Mouse (Mus musculus): Measurements from ENCODE around the gene Gm11733. TPM values are rescaled to one million over a fixed set of nuclear protein-coding genes. Genes with fewer than 3 reads are reported as not detected.
"Not testable (repeated sequence)": the region's sequence is repeated elsewhere in the genome, so short reads cannot be mapped to it uniquely, and the experiment has no call there.

The Gm11733 gene
- polyA plus RNA-seq, 1 experiment from 2014 or later: not detected

DNA sequence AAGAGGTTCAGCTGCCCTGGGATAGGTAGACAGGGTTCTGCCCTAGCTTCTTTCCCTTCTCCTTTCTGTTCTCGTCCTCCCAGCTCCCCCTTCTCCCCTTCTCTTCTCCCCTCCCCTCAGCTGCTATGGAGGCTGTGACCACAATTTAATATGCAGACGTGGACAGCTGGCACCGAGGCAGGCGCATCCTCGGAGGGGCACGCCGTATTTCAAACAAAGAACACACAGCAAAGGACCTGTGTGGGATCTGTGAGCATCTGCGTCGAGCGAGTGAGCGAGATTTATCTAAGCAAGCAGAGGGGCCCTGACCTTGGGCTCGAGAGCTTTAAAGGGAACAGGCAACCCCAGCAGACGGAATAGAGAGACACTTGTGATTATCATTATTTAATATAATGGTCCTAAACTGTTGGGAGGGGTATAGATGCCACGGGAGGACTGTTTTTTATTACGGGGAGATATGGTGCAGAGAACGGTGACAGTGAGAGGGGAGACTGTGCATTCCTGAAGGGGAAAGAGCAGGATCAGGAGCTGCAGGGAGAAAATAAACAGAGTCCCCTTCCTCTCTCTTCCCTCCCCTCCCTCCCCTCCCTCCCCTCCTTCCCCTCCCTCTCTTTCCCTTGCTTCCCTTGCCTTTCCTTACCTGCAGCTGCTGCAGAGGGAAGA is 21.8 kb upstream of the Gm11733 start:
- no peak overlapping the region; the same call in 1 of the 2 replicates for H3K4me2 ChIP-seq

GRCm38 (mm10) chr11:117463416-117463815 is 20.8 kb upstream of the Gm11733 start:
- not testable (repeated sequence) for H3K27ac ChIP-seq (ENCODE audit: low read depth, low read length); H3K4me1 ChIP-seq (replicated peaks; ENCODE audit: control insufficient read depth, insufficient read depth, low read length); DNase-seq (ENCODE audit: low spot score); H3K9ac ChIP-seq (ENCODE audit: low read depth, low read length); H3K36me3 ChIP-seq (ENCODE audit: control insufficient read depth, insufficient read depth, low read length); H3K4me2 ChIP-seq; H3K4me3 ChIP-seq (ENCODE audit: low read depth, low read length); H3K9me3 ChIP-seq (ENCODE audit: control insufficient read depth, low read length); ATAC-seq (replicated peaks; ENCODE audit: low FRiP score)
- WGBS: 67% methylated on average over 4 of the region's 4 CpGs
- peaks cover 38% of the 10 kb centered on the region for H3K27me3 ChIP-seq (replicated peaks; ENCODE audit: control insufficient read depth, insufficient read depth, low read length)

More for the DNA sequence above, 21.8 kb upstream of the Gm11733 start:
- 22% methylated on average over 16 of the region's 16 CpGs for WGBS
- H3K27me3 ChIP-seq (replicated peaks; ENCODE audit: control insufficient read depth, insufficient read depth, low read length): peaks cover 39% of the 10 kb centered on the region
- no peak overlapping the region for H3K27ac ChIP-seq (ENCODE audit: low read depth, low read length)
- DNase-seq (ENCODE audit: low spot score) (no peak), ATAC-seq (replicated peaks; ENCODE audit: low FRiP score) (no peak)
- H3K9ac ChIP-seq (ENCODE audit: low read depth, low read length): no peak overlapping the region
- no peak overlapping the region for H3K4me3 ChIP-seq (ENCODE audit: low read depth, low read length)
- H3K9me3 ChIP-seq (ENCODE audit: control insufficient read depth, low read length): no peaks in the 10 kb centered on the region
- H3K4me1 ChIP-seq (replicated peaks; ENCODE audit: control insufficient read depth, insufficient read depth, low read length): no peaks in the 10 kb centered on the region
- H3K36me3 ChIP-seq (ENCODE audit: control insufficient read depth, insufficient read depth, low read length): no peaks in the 10 kb centered on the region

DNA sequence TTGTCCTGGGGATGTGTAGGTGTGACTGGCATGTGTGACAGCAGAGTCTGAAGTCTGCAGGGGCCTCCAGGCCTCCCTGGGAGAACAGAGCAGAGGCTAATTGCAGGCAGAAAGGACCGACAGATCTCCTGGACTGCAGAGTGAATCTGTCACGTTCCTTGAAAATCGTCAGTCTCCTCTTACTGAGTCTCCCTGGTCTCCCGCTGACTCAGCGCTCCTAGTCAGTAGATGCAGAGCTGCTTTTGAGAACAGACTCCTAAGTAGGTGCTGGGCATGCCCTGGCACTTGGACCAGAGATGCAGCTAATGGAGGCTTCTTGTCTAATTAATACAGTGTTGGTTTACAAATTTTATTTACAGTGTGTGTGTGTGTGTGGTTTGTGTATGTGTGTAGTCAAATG is 17.9 kb upstream of the Gm11733 start:
- WGBS: 26% methylated on average over 5 of the region's 5 CpGs
- peaks cover 14% of the 10 kb centered on the region for H3K27me3 ChIP-seq (replicated peaks; ENCODE audit: control insufficient read depth, insufficient read depth, low read length)
- no peak overlapping the region for H3K9ac ChIP-seq (ENCODE audit: low read depth, low read length)
- ATAC-seq (replicated peaks; ENCODE audit: low FRiP score) (no peak), DNase-seq (ENCODE audit: low spot score) (no peak)
- H3K4me3 ChIP-seq (ENCODE audit: low read depth, low read length): no peak overlapping the region
- H3K9me3 ChIP-seq (ENCODE audit: control insufficient read depth, low read length): no peaks in the 10 kb centered on the region
- H3K36me3 ChIP-seq (ENCODE audit: control insufficient read depth, insufficient read depth, low read length): no peaks in the 10 kb centered on the region
- H3K27ac ChIP-seq (ENCODE audit: low read depth, low read length): no peak overlapping the region
- H3K4me2 ChIP-seq: no peak overlapping the region
- H3K4me1 ChIP-seq (replicated peaks; ENCODE audit: control insufficient read depth, insufficient read depth, low read length): no peaks in the 10 kb centered on the region

- H3K4me1 ChIP-seq (replicated peaks; ENCODE audit: control insufficient read depth, insufficient read depth, low read length): no peaks in the 10 kb centered on the region
- DNase-seq (ENCODE audit: low spot score): no peak
- H3K9ac ChIP-seq (ENCODE audit: low read depth, low read length): no peak overlapping the region
- no peak overlapping the region for H3K27ac ChIP-seq (ENCODE audit: low read depth, low read length)
- no peaks in the 10 kb centered on the region for H3K36me3 ChIP-seq (ENCODE audit: control insufficient read depth, insufficient read depth, low read length)
- ATAC-seq (replicated peaks; ENCODE audit: low FRiP score): no peak
- 82% methylated on average over 7 of the region's 7 CpGs for WGBS
- H3K9me3 ChIP-seq (ENCODE audit: control insufficient read depth, low read length): no peaks in the 10 kb centered on the region
- no peak overlapping the region for H3K4me2 ChIP-seq
- H3K27me3 ChIP-seq (replicated peaks; ENCODE audit: control insufficient read depth, insufficient read depth, low read length): peaks cover 9% of the 10 kb centered on the region
- H3K4me3 ChIP-seq (ENCODE audit: low read depth, low read length): no peak overlapping the region
Observed at GRCm38 (mm10) chr11:117466911-117467310, 17.3 kb upstream of the Gm11733 start.

GRCm38 (mm10) chr11:117468585-117469363 is 15.4 kb upstream of the Gm11733 start:
- H3K4me1 ChIP-seq (replicated peaks; ENCODE audit: control insufficient read depth, insufficient read depth, low read length): no peaks in the 10 kb centered on the region
- no peak for ATAC-seq (replicated peaks; ENCODE audit: low FRiP score)
- no peaks in the 10 kb centered on the region for H3K9me3 ChIP-seq (ENCODE audit: control insufficient read depth, low read length)
- WGBS: 40% methylated on average over 6 of the region's 6 CpGs
- no peak for DNase-seq (ENCODE audit: low spot score)
- H3K36me3 ChIP-seq (ENCODE audit: control insufficient read depth, insufficient read depth, low read length): no peaks in the 10 kb centered on the region
- no peak overlapping the region for H3K4me2 ChIP-seq
- no peak overlapping the region for H3K9ac ChIP-seq (ENCODE audit: low read depth, low read length)
- H3K27ac ChIP-seq (ENCODE audit: low read depth, low read length): no peak overlapping the region
- no peak overlapping the region for H3K4me3 ChIP-seq (ENCODE audit: low read depth, low read length)
- H3K27me3 ChIP-seq (replicated peaks; ENCODE audit: control insufficient read depth, insufficient read depth, low read length): no peaks in the 10 kb centered on the region; the same call in none of the 2 replicates

DNA sequence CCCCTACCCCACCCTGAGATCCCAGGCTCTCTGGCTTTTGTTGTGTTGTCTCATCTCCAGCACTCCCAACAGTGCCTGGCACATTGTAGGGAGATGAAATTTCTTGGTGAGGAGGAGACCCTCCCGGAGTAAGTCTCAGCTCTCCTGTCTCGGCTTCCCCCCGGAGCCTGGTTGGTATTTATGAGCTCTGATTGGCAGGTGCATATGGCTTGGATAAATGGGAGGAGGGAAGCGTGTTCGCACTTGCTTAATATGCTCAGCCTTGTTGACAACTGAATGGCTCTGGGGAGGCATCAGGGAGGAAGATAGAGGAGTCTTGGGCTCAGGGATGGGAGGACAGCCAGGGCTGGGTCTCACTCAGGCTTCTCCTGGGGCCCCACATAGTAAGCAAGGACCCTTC is 14.4 kb upstream of the Gm11733 start:
- Histone ChIP-seq H3K4me2 (no peak overlapping the region), H3K4me3 (ENCODE audit: low read depth, low read length) (no peak overlapping the region), H3K4me1 (replicated peaks; ENCODE audit: control insufficient read depth, insufficient read depth, low read length) (no peaks in the 10 kb centered on the region), H3K27me3 (replicated peaks; ENCODE audit: control insufficient read depth, insufficient read depth, low read length) (no peaks in the 10 kb centered on the region; the same call in 1 of the 2 replicates), H3K9me3 (ENCODE audit: control insufficient read depth, low read length) (no peaks in the 10 kb centered on the region), H3K9ac (ENCODE audit: low read depth, low read length) (no peak overlapping the region), H3K27ac (ENCODE audit: low read depth, low read length) (no peak overlapping the region), H3K36me3 (ENCODE audit: control insufficient read depth, insufficient read depth, low read length) (no peaks in the 10 kb centered on the region)
- no peak for ATAC-seq (replicated peaks; ENCODE audit: low FRiP score)
- WGBS: 70% methylated on average over 5 of the region's 5 CpGs
- DNase-seq (ENCODE audit: low spot score): no peak

GRCm38 (mm10) chr11:117470586-117471195 is 13.5 kb upstream of the Gm11733 start:
- DNase-seq (ENCODE audit: low spot score): no peak
- no peak overlapping the region for H3K4me3 ChIP-seq (ENCODE audit: low read depth, low read length)
- no peak overlapping the region for H3K4me2 ChIP-seq
- no peaks in the 10 kb centered on the region for H3K4me1 ChIP-seq (replicated peaks; ENCODE audit: control insufficient read depth, insufficient read depth, low read length)
- H3K9ac ChIP-seq (ENCODE audit: low read depth, low read length): no peak overlapping the region
- H3K9me3 ChIP-seq (ENCODE audit: control insufficient read depth, low read length): no peaks in the 10 kb centered on the region
- H3K36me3 ChIP-seq (ENCODE audit: control insufficient read depth, insufficient read depth, low read length): no peaks in the 10 kb centered on the region
- 78% methylated on average over 12 of the region's 12 CpGs for WGBS
- H3K27me3 ChIP-seq (replicated peaks; ENCODE audit: control insufficient read depth, insufficient read depth, low read length): no peaks in the 10 kb centered on the region
- no peak for ATAC-seq (replicated peaks; ENCODE audit: low FRiP score)
- H3K27ac ChIP-seq (ENCODE audit: low read depth, low read length): no peak overlapping the region

GRCm38 (mm10) chr11:117471625-117472283 is 12.4 kb upstream of the Gm11733 start:
- H3K4me2 ChIP-seq: no peak overlapping the region
- H3K9ac ChIP-seq (ENCODE audit: low read depth, low read length): no peak overlapping the region
- no peak overlapping the region for H3K4me3 ChIP-seq (ENCODE audit: low read depth, low read length)
- H3K27ac ChIP-seq (ENCODE audit: low read depth, low read length): no peak overlapping the region
- H3K4me1 ChIP-seq (replicated peaks; ENCODE audit: control insufficient read depth, insufficient read depth, low read length): no peaks in the 10 kb centered on the region
- no peak for DNase-seq (ENCODE audit: low spot score)
- peaks cover under 1% of the 10 kb centered on the region; the same call in 1 of the 2 replicates for H3K27me3 ChIP-seq (replicated peaks; ENCODE audit: control insufficient read depth, insufficient read depth, low read length)
- ATAC-seq (replicated peaks; ENCODE audit: low FRiP score): no peak
- 67% methylated on average over 14 of the region's 14 CpGs for WGBS
- no peaks in the 10 kb centered on the region for H3K9me3 ChIP-seq (ENCODE audit: control insufficient read depth, low read length)
- H3K36me3 ChIP-seq (ENCODE audit: control insufficient read depth, insufficient read depth, low read length): no peaks in the 10 kb centered on the region

All from liver, embryonic 11.5 days (tissue).